Mouse (Mus musculus) erythroblast, embryonic 14.5 days (primary cell): ENCODE data around the gene Golph3. TPM values are rescaled to one million over a fixed set of nuclear protein-coding genes. Genes with fewer than 3 reads are reported as not detected.
A peak's percentile ranks its signal among the peaks of the same experiment; 100 is the strongest.

Experiments used
- H3K27me3 ChIP-seq: 2 replicates; pipeline ENCODE4 v1.6.1; 2012; ENCODE audit warnings: inconsistent platforms; ENCODE audit not compliant: control insufficient read depth
- H3K36me3 ChIP-seq: 2 replicates; pipeline ENCODE4 v1.6.1; 2012; ENCODE audit warnings: mild to moderate bottlenecking, inconsistent platforms; ENCODE audit not compliant: control insufficient read depth
- H3K4me1 ChIP-seq: 2 replicates; pipeline ENCODE4 v1.6.1; 2012; ENCODE audit warnings: inconsistent platforms; ENCODE audit not compliant: control insufficient read depth
- H3K4me3 ChIP-seq: replicated peaks from 2 replicates; pipeline ENCODE3; 2012; ENCODE audit warnings: moderate library complexity, mild to moderate bottlenecking, inconsistent platforms
- H3K9me3 ChIP-seq: 2 replicates; pipeline ENCODE4 v1.6.1; 2012; ENCODE audit warnings: low read length, inconsistent platforms, mixed read lengths; ENCODE audit not compliant: control insufficient read depth
- GATA1 ChIP-seq: IDR thresholded peaks from 2 replicates; pipeline ENCODE4 v1.6.1; 2012; ENCODE audit warnings: low read length, inconsistent platforms, mixed read lengths
- TAL1 ChIP-seq: IDR thresholded peaks from 3 replicates; pipeline ENCODE4 v1.6.1; 2012; ENCODE audit warnings: low read length, inconsistent platforms, mixed read lengths
- polyA plus RNA-seq: library from polyadenylated mRNA; stranded (reverse); fragments of >175 nt; gene quantifications from 2 replicates; pipeline ENCODE4 v1.2.3, GENCODE M21; 2012

Gene Golph3
- polyA plus RNA-seq, 1 experiment, result 30.2 TPM

DNA sequence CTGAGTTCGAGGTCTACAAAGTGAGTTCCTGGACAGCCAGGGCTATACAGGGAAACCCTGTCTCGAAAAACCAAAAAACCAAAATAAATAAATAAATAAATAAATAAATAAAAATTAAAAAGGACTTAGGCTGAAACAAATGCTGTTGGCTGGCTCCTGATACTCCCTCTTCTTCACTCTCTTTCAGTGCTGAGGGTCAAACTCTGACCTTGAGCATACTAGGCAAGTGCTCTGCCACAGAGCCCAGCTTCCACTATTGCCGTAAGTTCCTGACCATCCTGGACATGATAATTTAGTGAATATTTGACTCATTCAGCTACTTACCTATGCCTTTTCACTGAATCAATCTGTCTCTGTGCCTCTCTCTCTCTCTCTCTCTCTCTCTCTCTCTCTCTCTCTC, 9.1 kb downstream of the Golph3 start:
- Histone ChIP-seq H3K4me3 (no peak overlapping the region), H3K4me1 (peaks cover 53% of the 10 kb centered on the region), H3K36me3 (peaks cover 51% of the 10 kb centered on the region), H3K9me3 (no peaks in the 10 kb centered on the region), H3K27me3 (no peaks in the 10 kb centered on the region)
- TF ChIP-seq GATA1 (no peak), TAL1 (no peak)

GRCm38 (mm10) chr15:12330892-12331291, 9.6 kb downstream of the Golph3 start:
- H3K9me3 ChIP-seq, result no peaks in the 10 kb centered on the region
- H3K4me1 ChIP-seq, result peaks cover 51% of the 10 kb centered on the region
- H3K36me3 ChIP-seq, result peaks cover 46% of the 10 kb centered on the region

DNA sequence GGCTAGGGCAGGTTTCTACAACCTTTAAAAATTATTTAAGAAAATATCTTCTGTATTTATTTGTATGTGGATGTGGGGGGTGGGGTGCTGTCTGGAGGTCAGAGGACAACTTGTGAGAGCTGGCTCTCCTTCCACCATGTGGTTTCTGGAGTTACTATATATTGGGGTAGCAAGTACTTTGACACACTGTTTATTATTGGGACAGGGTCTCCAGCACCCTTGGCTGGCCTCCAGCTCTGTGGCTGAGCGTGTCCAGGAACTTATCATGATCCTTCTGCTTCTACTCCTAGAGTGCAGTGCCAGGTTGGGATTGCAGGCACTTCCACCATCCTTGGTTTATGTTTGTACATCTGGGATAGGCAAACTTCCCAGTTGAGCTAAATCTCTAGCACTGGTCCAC, 10.1 kb downstream of the Golph3 start:
- peaks cover 50% of the 10 kb centered on the region for H3K4me1 ChIP-seq
- TF ChIP-seq TAL1, result no peak
- no peak for TF ChIP-seq GATA1

More at GRCm38 (mm10) chr15:12330892-12331291, 9.6 kb downstream of the Golph3 start:
- Histone ChIP-seq H3K27me3 (no peaks in the 10 kb centered on the region), H3K4me3 (no peak overlapping the region)
- no peak for TF ChIP-seq GATA1
- no peak for TF ChIP-seq TAL1

DNA sequence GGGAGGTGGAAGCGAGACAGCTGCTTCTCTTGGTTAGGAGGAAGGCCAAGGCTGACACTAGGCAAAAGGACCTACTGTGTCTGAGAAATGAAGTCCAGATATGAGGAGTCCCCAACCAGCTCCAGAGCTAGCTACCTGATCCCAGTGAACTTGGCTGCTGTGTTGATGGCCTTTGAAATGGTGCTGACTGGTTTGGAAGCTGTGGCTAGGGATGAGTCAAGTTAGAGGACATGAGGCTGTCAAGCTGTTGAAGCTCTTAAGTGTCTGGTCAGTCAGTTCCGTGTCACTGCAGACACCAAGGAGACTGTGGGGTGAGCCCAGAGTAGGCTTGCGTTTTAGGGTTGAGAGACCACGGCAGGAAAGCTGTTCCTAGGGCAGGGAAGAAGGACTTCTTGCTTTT, 13.1 kb downstream of the Golph3 start:
- TF ChIP-seq GATA1 (no peak), TAL1 (no peak)
- Histone ChIP-seq H3K9me3 (no peaks in the 10 kb centered on the region), H3K27me3 (no peaks in the 10 kb centered on the region), H3K4me1 (peaks cover 64% of the 10 kb centered on the region), H3K36me3 (peaks cover 33% of the 10 kb centered on the region), H3K4me3 (no peak overlapping the region)

More for the DNA sequence above, 10.1 kb downstream of the Golph3 start:
- Histone ChIP-seq H3K4me3 (no peak overlapping the region), H3K9me3 (no peaks in the 10 kb centered on the region), H3K27me3 (no peaks in the 10 kb centered on the region), H3K36me3 (peaks cover 43% of the 10 kb centered on the region)

DNA sequence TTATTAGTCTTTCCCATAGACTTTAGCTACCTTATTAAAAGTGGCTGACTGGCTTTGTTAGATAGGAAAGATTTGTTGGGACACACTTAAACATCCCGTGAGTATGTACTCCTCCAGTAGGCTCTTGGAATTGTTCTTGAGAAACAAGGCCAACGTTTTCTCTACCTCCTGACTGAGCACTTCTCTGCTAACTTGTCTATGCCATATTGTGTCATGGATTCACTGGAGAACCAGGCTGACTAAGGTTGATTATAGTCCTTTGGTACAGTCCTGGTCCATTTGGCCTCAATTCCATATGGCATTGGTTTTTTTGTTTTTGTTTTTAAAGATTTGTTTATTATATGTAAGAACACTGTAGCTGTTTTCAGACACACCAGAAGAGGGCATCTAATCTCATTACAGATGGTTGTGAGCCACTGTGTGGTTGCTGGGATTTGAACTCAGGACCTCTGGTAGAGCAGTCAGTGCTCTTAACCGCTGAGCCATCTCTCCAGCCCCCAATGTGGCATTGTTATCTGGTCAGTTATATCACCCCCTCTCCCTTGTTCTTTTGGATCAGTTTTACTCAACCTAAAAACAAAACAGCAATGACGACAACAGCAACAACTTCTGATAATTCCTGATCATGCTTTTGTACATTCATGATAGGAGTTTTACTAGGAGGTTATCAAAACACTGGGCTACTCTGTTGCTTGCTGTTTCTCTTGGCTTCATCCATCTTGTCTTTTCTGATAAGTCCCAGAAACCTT, 16.0 kb downstream of the Golph3 start:
- TF ChIP-seq GATA1, result no peak
- no peak for TF ChIP-seq TAL1
- Histone ChIP-seq H3K36me3 (peaks cover 30% of the 10 kb centered on the region), H3K9me3 (no peaks in the 10 kb centered on the region), H3K27me3 (no peaks in the 10 kb centered on the region), H3K4me3 (no peak overlapping the region), H3K4me1 (peaks cover 81% of the 10 kb centered on the region)

- Histone ChIP-seq H3K4me1 (peaks cover 84% of the 10 kb centered on the region), H3K9me3 (no peaks in the 10 kb centered on the region)
Observed at GRCm38 (mm10) chr15:12337779-12338137, 16.5 kb downstream of the Golph3 start.

DNA sequence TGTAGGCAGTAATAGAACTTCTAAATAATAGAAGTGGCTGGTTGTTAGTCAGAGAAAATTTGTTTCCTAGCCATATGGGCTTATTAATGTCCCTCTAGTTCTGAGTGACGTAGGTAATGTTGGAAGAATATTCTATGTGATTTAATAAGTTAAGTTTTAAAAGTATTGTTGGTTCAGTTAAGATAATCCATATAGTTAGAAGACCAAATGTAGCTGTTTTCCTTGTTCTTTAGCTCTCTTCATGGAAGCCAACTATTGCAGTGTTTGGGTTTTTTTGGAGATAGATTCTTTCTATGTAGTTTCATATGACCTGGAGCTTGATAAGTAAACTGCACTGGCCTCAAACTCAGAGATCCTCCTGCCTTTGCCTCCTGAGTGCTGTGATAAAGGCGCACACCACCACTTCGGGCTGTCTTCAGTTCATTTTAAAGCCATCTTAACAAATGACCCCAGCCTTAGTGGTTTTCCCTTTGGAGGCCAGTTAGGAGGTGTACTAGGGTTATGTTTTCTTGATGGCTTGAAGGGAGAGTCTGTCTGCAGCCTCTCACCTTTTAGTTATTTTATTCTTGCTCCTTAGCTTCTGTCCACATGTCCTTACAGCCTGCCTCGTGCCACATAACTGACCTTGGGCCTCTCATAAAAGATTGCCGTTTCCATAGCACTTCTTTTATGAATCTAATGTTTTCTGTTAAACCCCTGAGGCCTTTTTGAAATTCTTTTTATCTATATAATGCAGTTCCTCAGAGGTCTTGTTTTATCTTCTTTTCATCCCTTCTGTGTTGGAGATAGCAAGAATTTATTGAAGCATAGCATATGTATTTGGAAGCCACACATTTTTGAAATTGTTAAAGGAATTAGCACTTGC, 19.5 kb downstream of the Golph3 start:
- H3K27me3 ChIP-seq, result no peaks in the 10 kb centered on the region
- H3K9me3 ChIP-seq, result no peaks in the 10 kb centered on the region
- peak overlapping the region; percentile 51 for H3K4me3 ChIP-seq
- peaks cover 71% of the 10 kb centered on the region for H3K4me1 ChIP-seq
- TF ChIP-seq GATA1, result no peak
- no peak for TF ChIP-seq TAL1
- peaks cover 52% of the 10 kb centered on the region for H3K36me3 ChIP-seq

More at GRCm38 (mm10) chr15:12337779-12338137, 16.5 kb downstream of the Golph3 start:
- no peak for TF ChIP-seq GATA1
- TF ChIP-seq TAL1, result no peak
- Histone ChIP-seq H3K4me3 (no peak overlapping the region), H3K36me3 (peaks cover 35% of the 10 kb centered on the region), H3K27me3 (no peaks in the 10 kb centered on the region)

DNA sequence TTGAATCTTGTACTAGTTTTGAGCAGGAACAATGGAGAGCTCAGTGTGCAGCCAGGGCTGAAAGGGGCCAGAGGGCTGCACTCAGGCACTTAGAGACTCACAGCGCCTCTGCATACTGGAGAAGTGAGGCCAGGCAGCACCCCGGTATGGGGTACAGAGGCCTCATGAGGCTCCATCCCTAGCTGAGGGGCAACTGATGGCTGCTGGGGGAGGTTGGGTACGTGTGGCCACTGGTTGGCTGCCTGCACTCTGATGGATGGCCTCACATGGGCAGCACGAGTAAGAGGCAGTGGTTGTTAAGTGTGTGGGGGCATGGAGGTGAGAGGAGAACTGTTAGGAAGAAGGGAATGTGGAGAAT, 20.1 kb downstream of the Golph3 start:
- TF ChIP-seq TAL1, result no peak
- TF ChIP-seq GATA1, result no peak
- Histone ChIP-seq H3K9me3 (no peaks in the 10 kb centered on the region), H3K27me3 (no peaks in the 10 kb centered on the region), H3K36me3 (peaks cover 57% of the 10 kb centered on the region), H3K4me1 (peaks cover 67% of the 10 kb centered on the region), H3K4me3 (peak overlapping the region; percentile 51)

DNA sequence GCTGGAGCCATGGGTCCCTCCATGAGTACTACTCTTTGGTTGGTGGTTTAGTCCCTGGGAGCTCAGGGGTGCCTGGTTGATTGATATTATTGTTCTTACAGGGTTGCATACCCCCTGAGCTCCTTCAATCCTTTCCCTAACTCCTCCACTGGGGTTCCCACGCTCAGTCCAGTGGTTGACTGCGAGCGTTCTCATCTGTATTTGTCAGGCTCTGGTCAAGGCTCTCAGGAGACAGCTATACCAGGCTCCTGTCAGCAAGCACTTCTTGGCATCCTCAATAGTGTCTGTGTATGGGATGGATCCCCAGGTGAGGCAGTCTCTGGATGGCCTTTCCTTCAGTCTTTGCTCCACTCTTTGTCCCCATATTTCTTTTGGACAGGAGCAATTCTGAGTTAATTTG, 25.7 kb downstream of the Golph3 start:
- peaks cover 22% of the 10 kb centered on the region for H3K4me1 ChIP-seq
- H3K27me3 ChIP-seq, result no peaks in the 10 kb centered on the region
- peaks cover 91% of the 10 kb centered on the region for H3K36me3 ChIP-seq
- no peak overlapping the region for H3K4me3 ChIP-seq
- no peaks in the 10 kb centered on the region for H3K9me3 ChIP-seq
- no peak for TF ChIP-seq TAL1
- TF ChIP-seq GATA1, result no peak
